Mouse (Mus musculus) forebrain, embryonic 12.5 days (tissue): ENCODE measurements at regions not wholly inside any gene's neighbourhood (a gene's known extent, or its start where the extent isn't known, plus 50 kb on each side); places are given as distances from the start of the nearest gene placed in this dataset.

ENCODE experiments used
- ATAC-seq: fragments of 200-750 bp; cut with Nextera tagmentation; 2 replicates; pipeline ENCODE4 v1.8.0; 2017; ENCODE audit warnings: moderate TSS enrichment; ENCODE audit not compliant: low FRiP score
- H3K27ac ChIP-seq: fragments of 300-500 bp; sonication (generic); 2 replicates; pipeline ENCODE4 v1.5.1; 2016; ENCODE audit warnings: mild to moderate bottlenecking
- H3K27me3 ChIP-seq: fragments of 300-500 bp; sonication (generic); 2 replicates; pipeline ENCODE4 v1.6.1; 2016; ENCODE audit warnings: mild to moderate bottlenecking
- H3K36me3 ChIP-seq: fragments of 300-500 bp; sonication (generic); replicated peaks from 2 replicates; pipeline ENCODE4 v1.6.1; 2016; ENCODE audit warnings: mild to moderate bottlenecking
- H3K4me1 ChIP-seq: fragments of 300-500 bp; sonication (generic); 2 replicates; pipeline ENCODE4 v1.6.1; 2016
- H3K4me2 ChIP-seq: fragments of 300-500 bp; sonication (generic); 2 replicates; pipeline ENCODE4 v1.6.1; 2016; ENCODE audit warnings: mild to moderate bottlenecking, moderate library complexity
- H3K4me3 ChIP-seq: fragments of 300-500 bp; sonication (generic); replicated peaks from 2 replicates; pipeline ENCODE4 v1.5.1; 2016; ENCODE audit warnings: mild to moderate bottlenecking
- H3K9ac ChIP-seq: fragments of 300-500 bp; sonication (generic); 2 replicates; pipeline ENCODE4 v1.6.1; 2016; ENCODE audit warnings: mild to moderate bottlenecking
- H3K9me3 ChIP-seq: fragments of 300-500 bp; sonication (generic); 2 replicates; pipeline ENCODE4 v1.6.1; 2016
- WGBS: fragments of 180-500 bp; shearing (Covaris S2); methylation state at CpG from one replicate; pipeline ENCODE4 v1.1.7; 2016; 5-methylcytosine and 5-hydroxymethylcytosine counted together

DNA sequence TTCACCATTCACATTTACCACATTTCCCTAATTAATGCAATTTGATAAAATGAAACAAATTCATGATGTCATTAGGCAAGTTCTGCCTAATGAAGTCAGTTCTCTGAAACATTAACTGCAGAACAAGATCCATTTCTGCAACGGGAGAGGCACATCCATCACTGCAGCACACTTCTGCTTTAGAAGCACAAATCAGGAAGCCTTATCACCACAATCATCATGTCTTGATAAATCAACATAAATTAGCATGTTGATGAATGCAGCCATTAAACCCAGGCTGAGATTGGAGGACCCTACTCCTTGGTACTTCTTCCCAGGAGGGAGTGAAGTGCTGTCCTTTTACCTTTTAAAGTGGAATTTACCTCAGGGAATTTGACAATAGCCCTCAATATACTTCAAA lies 1195.4 kb downstream of the Defb40 start:
- H3K36me3 ChIP-seq = no peaks in the 10 kb centered on the region
- H3K27ac ChIP-seq = no peak overlapping the region
- no peaks in the 10 kb centered on the region for H3K27me3 ChIP-seq
- WGBS = 54% methylated on average over 1 of the region's 1 CpGs
- H3K4me1 ChIP-seq = no peaks in the 10 kb centered on the region
- H3K4me2 ChIP-seq = no peak overlapping the region
- no peak overlapping the region for H3K9ac ChIP-seq
- no peak overlapping the region for H3K4me3 ChIP-seq
- H3K9me3 ChIP-seq = no peaks in the 10 kb centered on the region
- ATAC-seq = no peak

DNA sequence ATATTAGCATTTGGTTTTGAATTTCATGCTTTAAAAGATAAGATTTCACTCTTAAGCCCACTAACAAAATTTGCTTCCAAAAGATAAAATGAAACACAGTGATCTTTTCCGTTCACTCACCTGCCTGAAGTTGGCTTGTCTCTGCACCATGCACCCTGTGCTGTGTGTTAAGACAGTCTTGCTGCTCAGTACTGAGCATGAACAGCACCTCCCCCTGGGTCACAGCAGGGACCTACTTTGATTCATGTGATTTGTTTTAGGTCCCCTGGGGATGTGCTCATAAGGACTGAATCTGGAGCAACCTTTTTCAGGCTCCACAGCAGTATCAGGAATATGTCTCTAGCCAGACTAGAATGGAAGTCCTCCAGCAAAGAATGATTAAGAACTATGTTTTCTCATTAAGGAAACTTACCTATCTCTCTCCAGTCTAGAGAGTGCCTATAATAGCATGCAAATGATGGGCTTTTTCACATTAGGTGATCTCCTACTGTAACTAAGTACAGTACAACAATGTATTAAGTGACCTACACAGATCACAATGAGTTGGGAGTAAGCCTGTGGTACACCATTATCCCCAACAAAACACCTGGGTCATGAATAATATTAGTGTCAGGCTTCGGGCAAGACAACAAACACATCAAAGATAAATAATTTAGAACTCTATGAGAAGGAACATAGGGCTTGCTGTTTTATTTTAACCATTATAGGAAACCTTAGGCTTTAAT lies 1196.3 kb downstream of the Defb40 start:
- ATAC-seq = peak; percentile 17; the same call in 1 of the 2 replicates
- H3K27ac ChIP-seq = no peak overlapping the region
- WGBS = 83% methylated on average over 2 of the region's 2 CpGs

DNA sequence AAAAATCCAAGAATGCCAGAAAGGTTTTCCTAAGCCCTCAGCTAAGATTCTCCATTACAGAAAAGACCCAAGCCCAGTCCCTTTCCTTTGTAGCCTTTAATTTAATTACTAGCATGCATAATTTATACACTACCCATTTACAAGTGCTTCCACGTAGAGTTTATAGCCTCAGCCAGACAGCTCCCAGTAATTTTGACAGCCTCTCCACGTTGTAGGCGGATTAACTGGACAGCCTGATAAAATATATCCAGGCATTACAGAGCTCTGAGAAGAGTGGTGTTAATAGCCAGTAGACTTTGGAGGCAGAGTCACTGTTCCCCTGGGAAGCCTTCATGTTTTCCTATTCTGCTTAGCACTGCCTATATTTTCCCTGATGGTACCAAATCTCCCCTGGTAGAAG lies 1202.6 kb downstream of the Defb40 start:
- Histone ChIP-seq H3K27me3 (no peaks in the 10 kb centered on the region), H3K36me3 (no peaks in the 10 kb centered on the region), H3K27ac (no peak overlapping the region), H3K9ac (no peak overlapping the region), H3K9me3 (no peaks in the 10 kb centered on the region), H3K4me2 (no peak overlapping the region), H3K4me1 (no peaks in the 10 kb centered on the region), H3K4me3 (no peak overlapping the region)
- ATAC-seq = no peak
- 50% methylated on average over 3 of the region's 3 CpGs for WGBS

More for the DNA sequence above, 1196.3 kb downstream of the Defb40 start:
- Histone ChIP-seq H3K36me3 (no peaks in the 10 kb centered on the region), H3K9me3 (no peaks in the 10 kb centered on the region), H3K4me1 (no peaks in the 10 kb centered on the region), H3K9ac (no peak overlapping the region), H3K4me3 (no peak overlapping the region), H3K4me2 (no peak overlapping the region), H3K27me3 (no peaks in the 10 kb centered on the region)

DNA sequence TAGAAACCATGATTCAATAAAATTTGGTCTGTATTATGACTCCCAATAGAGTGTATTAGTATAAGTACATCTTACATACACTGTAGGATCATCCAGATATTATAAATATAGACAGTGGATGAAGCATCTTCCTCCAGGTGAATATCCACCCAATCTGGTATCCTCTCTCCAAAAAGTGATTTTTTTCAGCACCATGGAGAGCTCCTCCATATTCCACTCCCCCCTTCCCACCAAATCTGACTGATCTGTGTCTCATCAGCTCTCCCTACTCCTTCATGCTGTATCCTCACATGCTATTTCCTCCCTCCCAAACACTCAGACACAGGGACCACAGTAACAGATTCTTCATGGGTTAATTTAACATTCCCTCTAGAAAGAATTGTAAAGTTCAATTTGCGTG lies 1204.7 kb downstream of the Defb40 start:
- no peaks in the 10 kb centered on the region for H3K4me1 ChIP-seq
- H3K9ac ChIP-seq = no peak overlapping the region
- no peaks in the 10 kb centered on the region for H3K27me3 ChIP-seq
- no peak overlapping the region for H3K27ac ChIP-seq
- H3K36me3 ChIP-seq = no peaks in the 10 kb centered on the region
- ATAC-seq = no peak
- WGBS = 86% methylated on average over 1 of the region's 1 CpGs
- H3K4me3 ChIP-seq = no peak overlapping the region
- no peaks in the 10 kb centered on the region for H3K9me3 ChIP-seq
- H3K4me2 ChIP-seq = no peak overlapping the region

GRCm38 (mm10) chr8:17767441-17768007 lies 1210.5 kb downstream of the Defb40 start:
- no peaks in the 10 kb centered on the region for H3K4me1 ChIP-seq
- H3K4me3 ChIP-seq = no peak overlapping the region
- no peak overlapping the region for H3K4me2 ChIP-seq
- H3K27ac ChIP-seq = no peak overlapping the region
- H3K36me3 ChIP-seq = no peaks in the 10 kb centered on the region
- H3K9ac ChIP-seq = no peak overlapping the region
- ATAC-seq = no peak
- 95% methylated on average over 5 of the region's 5 CpGs for WGBS
- H3K27me3 ChIP-seq = no peaks in the 10 kb centered on the region
- H3K9me3 ChIP-seq = no peaks in the 10 kb centered on the region

DNA sequence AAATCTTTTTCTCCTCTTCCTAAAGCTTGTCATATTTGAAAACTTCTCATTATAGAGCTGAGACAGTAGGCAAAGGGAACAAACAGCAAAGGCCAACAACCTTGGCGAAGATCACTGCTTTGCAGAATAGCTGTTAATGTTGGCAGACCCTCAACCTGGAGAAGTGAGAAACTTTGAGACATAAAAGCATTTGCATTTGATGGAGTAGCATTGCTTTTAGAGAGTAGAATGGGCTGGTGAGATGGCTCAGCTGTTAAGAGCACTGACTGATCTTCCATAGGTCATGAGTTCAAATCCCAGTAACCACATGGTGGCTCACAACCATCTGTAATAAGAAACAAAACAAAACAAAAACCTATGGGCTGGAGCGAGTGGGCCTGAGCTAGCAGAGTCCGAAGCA lies 1253.4 kb downstream of the Defb40 start:
- Histone ChIP-seq H3K36me3 (no peaks in the 10 kb centered on the region), H3K27ac (no peak overlapping the region), H3K4me3 (no peak overlapping the region), H3K27me3 (no peaks in the 10 kb centered on the region), H3K4me1 (no peaks in the 10 kb centered on the region), H3K9ac (no peak overlapping the region), H3K9me3 (no peaks in the 10 kb centered on the region), H3K4me2 (no peak overlapping the region)
- ATAC-seq = no peak
- 87% methylated on average over 3 of the region's 3 CpGs for WGBS

DNA sequence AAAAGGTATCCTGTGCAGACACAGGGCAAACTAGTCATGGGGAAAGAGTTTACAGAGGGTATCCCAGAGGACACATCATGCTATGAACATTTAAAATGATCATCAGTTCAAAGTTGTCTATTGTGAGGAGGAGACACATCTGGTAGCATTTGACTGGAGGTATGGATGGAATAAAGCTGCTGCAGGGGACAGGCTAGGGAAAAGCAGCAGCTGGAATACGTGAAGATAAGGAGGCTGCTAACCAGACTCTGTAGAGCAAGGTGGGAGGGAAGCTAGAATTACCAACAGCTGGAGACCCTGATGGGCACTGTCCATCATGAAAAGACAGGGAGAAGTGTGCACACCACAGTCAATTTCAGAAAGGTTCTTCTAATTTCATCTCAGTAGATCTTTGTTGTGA lies 1268.9 kb downstream of the Defb40 start:
- H3K4me3 ChIP-seq = no peak overlapping the region
- H3K9ac ChIP-seq = no peak overlapping the region
- H3K4me1 ChIP-seq = no peaks in the 10 kb centered on the region
- H3K27ac ChIP-seq = no peak overlapping the region
- no peak overlapping the region for H3K4me2 ChIP-seq
- H3K36me3 ChIP-seq = no peaks in the 10 kb centered on the region
- no peak for ATAC-seq
- no peaks in the 10 kb centered on the region for H3K9me3 ChIP-seq
- WGBS = 66% methylated on average over 1 of the region's 1 CpGs
- no peaks in the 10 kb centered on the region for H3K27me3 ChIP-seq

GRCm38 (mm10) chr8:17708409-17708808 lies 1269.6 kb downstream of the Defb40 start:
- Histone ChIP-seq H3K36me3 (no peaks in the 10 kb centered on the region), H3K4me2 (no peak overlapping the region), H3K9me3 (no peaks in the 10 kb centered on the region), H3K27me3 (no peaks in the 10 kb centered on the region), H3K27ac (no peak overlapping the region), H3K4me1 (no peaks in the 10 kb centered on the region), H3K4me3 (no peak overlapping the region), H3K9ac (no peak overlapping the region)
- WGBS = 84% methylated on average over 4 of the region's 4 CpGs
- ATAC-seq = no peak

DNA sequence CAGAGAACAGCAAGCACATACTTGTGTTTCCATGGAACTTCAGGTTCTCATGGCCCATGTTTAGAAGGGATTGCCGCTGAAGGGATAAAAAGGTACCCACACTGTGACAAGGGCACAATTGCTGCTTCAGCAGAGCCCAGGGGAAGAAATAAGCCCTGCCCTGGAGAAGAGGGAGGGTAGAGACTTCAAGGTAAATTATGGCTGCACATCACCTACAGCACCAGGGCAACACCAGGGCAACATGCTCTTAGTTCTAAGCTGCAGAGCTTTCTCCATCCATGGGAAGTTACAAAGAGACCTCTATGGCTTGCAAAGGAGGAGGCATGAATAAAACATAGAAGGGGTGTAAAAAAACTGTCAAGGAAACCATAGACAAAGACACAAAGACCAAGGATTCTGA lies 1273.8 kb downstream of the Defb40 start:
- Histone ChIP-seq H3K27ac (no peak overlapping the region), H3K27me3 (no peaks in the 10 kb centered on the region), H3K4me3 (no peak overlapping the region), H3K9me3 (no peaks in the 10 kb centered on the region), H3K4me1 (no peaks in the 10 kb centered on the region), H3K36me3 (no peaks in the 10 kb centered on the region), H3K9ac (no peak overlapping the region), H3K4me2 (no peak overlapping the region)
- WGBS = 90% methylated on average over 1 of the region's 1 CpGs
- no peak for ATAC-seq

DNA sequence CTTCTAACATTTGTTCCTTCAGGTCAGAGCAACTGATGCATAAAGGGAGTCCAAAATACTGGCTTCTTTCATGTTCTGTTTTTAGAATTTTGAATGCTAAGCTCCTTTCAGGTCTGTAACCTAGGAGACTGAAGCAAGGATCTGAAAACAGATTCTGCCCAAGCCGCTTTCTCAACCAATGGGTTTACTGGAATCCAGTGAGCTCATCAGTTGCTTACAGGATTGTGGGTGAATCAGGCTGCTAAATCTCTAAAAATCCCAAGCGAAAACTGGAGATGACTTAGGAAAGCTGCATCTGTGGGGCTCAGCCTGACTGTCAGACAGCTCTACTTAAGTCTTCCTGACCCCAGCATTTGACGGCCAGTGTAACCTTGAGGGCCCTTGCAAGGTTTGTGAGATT lies 1277.7 kb downstream of the Defb40 start:
- 57% methylated on average over 3 of the region's 3 CpGs for WGBS
- ATAC-seq = no peak
- no peaks in the 10 kb centered on the region for H3K4me1 ChIP-seq

GRCm38 (mm10) chr8:17690074-17690848 lies 1287.8 kb downstream of the Defb40 start:
- no peak for ATAC-seq
- no peaks in the 10 kb centered on the region for H3K27me3 ChIP-seq
- WGBS = 84% methylated on average over 4 of the region's 4 CpGs
- H3K27ac ChIP-seq = no peak overlapping the region
- no peak overlapping the region for H3K4me2 ChIP-seq
- no peak overlapping the region for H3K9ac ChIP-seq
- no peaks in the 10 kb centered on the region for H3K36me3 ChIP-seq
- no peaks in the 10 kb centered on the region for H3K4me1 ChIP-seq
- H3K9me3 ChIP-seq = no peaks in the 10 kb centered on the region
- H3K4me3 ChIP-seq = no peak overlapping the region

More for the DNA sequence above, 1277.7 kb downstream of the Defb40 start:
- Histone ChIP-seq H3K4me3 (no peak overlapping the region), H3K9me3 (no peaks in the 10 kb centered on the region), H3K4me2 (no peak overlapping the region), H3K27ac (no peak overlapping the region), H3K9ac (no peak overlapping the region), H3K36me3 (no peaks in the 10 kb centered on the region), H3K27me3 (no peaks in the 10 kb centered on the region)

GRCm38 (mm10) chr8:17689641-17690040 lies 1288.4 kb downstream of the Defb40 start:
- no peak for ATAC-seq
- Histone ChIP-seq H3K27ac (no peak overlapping the region), H3K4me1 (no peaks in the 10 kb centered on the region), H3K36me3 (no peaks in the 10 kb centered on the region), H3K9me3 (no peaks in the 10 kb centered on the region), H3K4me2 (no peak overlapping the region), H3K27me3 (no peaks in the 10 kb centered on the region), H3K9ac (no peak overlapping the region), H3K4me3 (no peak overlapping the region)
- WGBS = 95% methylated on average over 3 of the region's 3 CpGs
